Mouse (Mus musculus) lung, postnatal 0 days (tissue): ENCODE results near the gene Hp1bp3.

ENCODE experiments used
- CTCF ChIP-seq: IDR thresholded peaks from 2 replicates; pipeline ENCODE4 v1.5.1; 2016; ENCODE audit warnings: antibody characterized with exemption, mild to moderate bottlenecking
- EP300 ChIP-seq: IDR thresholded peaks from 2 replicates; pipeline ENCODE4 v1.6.1; 2016; ENCODE audit warnings: antibody characterized with exemption, mild to moderate bottlenecking, control low read depth

GRCm38 (mm10) chr4:138250088-138250960 is 34.2 kb downstream of the Hp1bp3 start, which contains the start of the genes Sh2d5 and Kif17:
- TF ChIP-seq CTCF (no peak), EP300 (no peak)
